Mouse (Mus musculus) heart, postnatal 14 days (tissue): Measurements from ENCODE around the gene Tecpr2. TPM values are rescaled to one million over a fixed set of nuclear protein-coding genes. Genes with fewer than 3 reads are reported as not detected.
"Not testable (repeated sequence)": the region's sequence is repeated elsewhere in the genome, so short reads cannot be mapped to it uniquely, and the experiment has no call there.

Experiments used
- DNase-seq, 2 experiments: peaks; one replicate each; pipeline ENCODE4 v3.0.0; 2021 to 2022
- intact Hi-C: fragments of 180-260 bp; cut with DNase I; formaldehyde crosslinking; loops from one replicate; pipeline ENCODE4 v1.15.1; 2025
- long read RNA-seq, 2 experiments: library from polyadenylated mRNA; stranded (forward); transcript quantifications; one replicate each; pipeline ENCODE4 v2.0.0; 2021
- total RNA-seq, 2 experiments: library from RNA; stranded (reverse); gene quantifications; 2 replicates each; pipeline ENCODE4 v1.2.3; 2021

Tecpr2 gene
- 1 to 10 TPM; 5.7 to 6.0 TPM for total RNA-seq
- long read RNA-seq, experiment 1, partial matches to known transcripts: 0 of 1 reads
- long read RNA-seq, experiment 1, other reads (novel, unspliced or antisense): 1 of 1 reads
- long read RNA-seq, experiment 2, partial matches to known transcripts: 1 of 4 reads
- long read RNA-seq, experiment 2, other reads (novel, unspliced or antisense): 3 of 4 reads

DNA sequence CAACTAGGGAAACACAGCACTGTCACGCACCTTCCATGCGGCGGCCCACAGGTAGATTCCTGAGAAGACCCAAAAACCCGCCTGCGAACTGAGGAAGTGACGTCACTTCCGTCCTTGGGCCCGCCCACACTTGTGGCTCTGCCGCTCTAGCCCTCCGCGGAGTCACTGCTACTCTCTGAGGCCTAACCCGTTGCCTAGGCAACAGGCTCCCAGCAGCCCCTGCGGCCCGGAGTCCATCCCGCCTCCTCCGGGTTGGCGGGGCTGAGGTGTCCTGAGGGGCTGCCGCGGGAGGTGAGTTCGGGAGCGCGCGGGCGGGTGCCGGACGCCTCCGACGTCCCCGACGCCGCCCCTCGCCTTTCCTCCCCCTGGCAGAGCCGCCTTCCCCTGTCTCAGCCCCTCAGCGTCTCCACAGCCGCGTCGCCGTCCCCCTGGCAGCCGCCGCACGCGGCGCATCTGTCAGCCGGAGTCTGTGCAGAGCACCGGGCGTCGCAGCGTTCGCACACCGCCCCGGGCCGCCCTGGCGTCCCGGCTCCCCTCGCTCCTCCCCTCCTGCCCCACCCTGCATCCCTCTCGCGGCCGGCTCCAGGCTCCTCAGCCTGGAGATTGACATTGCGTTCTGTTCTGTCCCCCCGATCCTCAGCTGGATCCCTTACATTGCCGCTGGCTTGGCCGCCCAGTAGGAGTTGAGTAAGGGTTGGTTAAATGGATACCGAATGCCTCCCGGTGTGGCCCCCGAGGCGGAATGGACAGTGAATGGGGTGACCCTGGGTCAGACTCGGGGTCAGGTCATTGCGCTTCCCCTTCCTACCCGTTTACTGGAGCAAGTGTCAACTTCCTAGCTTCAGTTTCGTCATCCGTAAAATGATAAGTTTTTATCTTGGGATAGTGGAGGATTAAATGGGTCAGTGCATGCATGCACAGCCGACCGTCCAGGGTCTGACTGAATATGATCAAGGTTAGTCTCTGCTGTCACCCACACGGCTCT lies at the start of gene Tecpr2, which contains the start of gene Cinp:
Tecpr2 (plus strand) TSS at position 229 of the 985 bp plus-strand sequence.
Cinp (minus strand) TSS at position 110 of the 985 bp plus-strand sequence.
- DNase-seq: peak; percentile 94 to 95
- intact Hi-C loops: no loop called here

DNA sequence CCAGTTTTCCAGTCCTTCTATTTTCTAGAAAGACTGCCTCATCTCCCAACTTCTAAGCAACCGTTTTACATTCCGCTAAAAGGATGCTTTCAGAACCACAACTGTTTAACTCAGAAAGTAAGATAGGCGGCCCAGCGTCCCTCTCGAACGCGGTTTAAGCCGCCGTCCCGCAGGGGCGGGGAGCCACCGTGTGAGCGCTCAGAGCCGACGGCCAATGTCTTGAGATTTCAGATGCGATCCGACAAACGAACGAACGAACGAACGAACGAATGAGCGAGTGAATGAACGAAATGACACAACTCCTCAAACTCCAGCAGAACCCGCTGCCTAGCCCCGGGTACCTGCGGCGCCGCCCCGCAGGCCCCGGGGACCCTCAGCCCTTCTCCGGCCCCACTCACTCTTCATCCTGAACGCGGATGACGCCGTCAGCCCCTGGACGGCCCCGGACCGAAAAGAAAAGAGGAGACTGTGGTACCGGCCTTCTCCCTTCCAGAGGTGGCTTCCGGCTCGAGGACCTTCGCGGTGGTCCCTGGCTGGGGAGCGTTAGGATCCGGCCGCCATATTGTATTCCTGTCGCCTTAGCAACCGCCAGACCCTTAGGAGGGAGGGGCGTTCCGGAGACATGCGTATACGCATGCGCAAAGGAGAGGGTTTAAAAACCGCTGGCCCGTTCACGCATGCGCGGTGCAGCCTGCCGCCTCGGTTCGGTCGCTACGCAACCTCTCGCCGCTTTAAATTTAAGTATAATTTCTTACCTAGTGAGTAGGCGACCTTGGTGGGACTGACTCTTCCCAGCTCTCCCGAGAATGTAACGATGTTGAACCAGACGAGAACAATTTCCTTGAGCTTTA lies 48.5 kb upstream of the Tecpr2 start, which contains the start of gene Mok:
Mok (minus strand) TSS at position 592 of the 851 bp plus-strand sequence.
- intact Hi-C loops: loop anchor here (5.0 kb wide), 4 partner anchors 103 to 423 kb away; partner anchors contain the start of genes Ppp2r5c and Wdr20
- peak; percentile 97 to 98 for DNase-seq

DNA sequence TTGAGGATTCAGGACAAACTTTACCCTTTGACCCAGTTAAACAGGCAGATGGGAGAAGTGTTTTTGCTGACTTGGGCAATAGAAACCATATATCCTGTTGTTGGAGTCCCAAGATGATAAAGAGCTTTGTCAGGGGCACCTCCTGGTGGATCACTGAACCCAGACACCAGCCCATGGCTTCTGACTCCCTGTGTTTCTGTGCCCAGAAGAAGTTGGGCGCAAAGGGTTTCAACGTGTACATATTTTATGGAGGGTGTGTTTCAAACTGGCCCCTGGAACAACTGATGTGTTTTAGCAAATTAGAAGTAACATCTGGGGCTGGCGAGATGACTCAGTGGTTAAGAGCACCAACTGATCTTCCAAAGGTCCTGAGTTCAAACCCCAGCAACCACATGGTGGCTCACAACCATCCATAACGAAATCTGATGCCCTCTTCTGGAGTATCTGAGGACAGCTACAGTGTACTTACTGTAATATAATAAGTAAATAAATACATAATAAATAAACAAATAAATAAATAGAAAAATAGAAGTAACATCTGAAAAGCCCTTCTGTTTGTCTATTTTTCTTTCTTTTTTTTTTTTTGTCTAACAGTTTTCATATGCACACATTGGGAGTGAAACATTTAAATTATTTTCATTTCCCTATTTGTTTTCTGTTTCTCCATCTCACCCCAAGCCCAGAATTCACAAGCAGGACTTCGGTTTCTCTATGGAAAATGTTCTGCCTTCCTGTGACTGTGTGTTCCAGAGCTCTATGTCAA lies 47.2 kb upstream of the Tecpr2 start:
- no peak for DNase-seq
- intact Hi-C loops: loop anchor here (2.0 to 5.0 kb wide), 5 partner anchors 105 to 425 kb away; partner anchors contain the start of genes Ppp2r5c and Wdr20

DNA sequence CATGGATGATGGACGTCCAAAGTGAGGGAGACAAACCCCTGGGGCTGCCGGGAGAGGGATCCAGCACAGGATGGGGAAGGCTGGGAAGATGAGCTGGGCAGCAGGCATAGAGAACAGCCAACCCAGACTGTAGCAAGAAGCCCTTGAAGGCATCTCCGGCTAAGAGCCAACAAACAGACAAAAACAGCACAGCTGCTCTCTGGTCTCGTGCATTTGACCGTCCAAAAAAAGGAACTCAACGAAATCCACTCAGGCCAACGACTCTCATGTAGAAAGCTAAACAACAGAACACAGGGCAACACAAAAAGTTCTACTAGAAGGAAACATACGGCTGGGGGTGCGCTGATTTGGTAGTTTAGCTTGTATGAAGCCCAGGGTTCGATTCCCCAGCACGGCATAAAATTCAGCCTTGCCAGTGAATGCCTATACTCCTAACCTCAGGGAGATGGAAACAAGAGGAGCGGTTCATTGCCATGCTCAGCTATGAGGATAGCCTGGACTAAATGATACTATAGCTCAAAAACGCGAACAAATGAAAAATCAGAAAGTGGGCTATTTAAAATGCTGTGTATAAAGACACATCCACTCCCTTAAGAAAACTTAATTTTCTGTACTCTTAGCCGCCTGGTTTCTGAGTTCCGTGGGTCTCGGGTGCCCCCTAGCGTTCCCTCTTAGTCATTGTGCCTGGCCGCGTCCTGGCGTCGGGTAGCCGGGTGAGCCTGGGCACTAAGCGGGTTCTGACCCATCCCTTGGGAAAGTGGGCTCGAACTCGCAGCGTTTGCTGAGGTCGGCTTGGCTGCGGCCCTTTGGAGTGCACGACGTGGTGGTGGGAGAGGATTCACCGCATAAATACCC lies 45.6 kb upstream of the Tecpr2 start:
- DNase-seq: peak; percentile 88 to 90
- intact Hi-C loops: loop anchor here (2.0 to 5.0 kb wide), 5 partner anchors 106 to 426 kb away; partner anchors contain the start of genes Ppp2r5c and Wdr20

DNA sequence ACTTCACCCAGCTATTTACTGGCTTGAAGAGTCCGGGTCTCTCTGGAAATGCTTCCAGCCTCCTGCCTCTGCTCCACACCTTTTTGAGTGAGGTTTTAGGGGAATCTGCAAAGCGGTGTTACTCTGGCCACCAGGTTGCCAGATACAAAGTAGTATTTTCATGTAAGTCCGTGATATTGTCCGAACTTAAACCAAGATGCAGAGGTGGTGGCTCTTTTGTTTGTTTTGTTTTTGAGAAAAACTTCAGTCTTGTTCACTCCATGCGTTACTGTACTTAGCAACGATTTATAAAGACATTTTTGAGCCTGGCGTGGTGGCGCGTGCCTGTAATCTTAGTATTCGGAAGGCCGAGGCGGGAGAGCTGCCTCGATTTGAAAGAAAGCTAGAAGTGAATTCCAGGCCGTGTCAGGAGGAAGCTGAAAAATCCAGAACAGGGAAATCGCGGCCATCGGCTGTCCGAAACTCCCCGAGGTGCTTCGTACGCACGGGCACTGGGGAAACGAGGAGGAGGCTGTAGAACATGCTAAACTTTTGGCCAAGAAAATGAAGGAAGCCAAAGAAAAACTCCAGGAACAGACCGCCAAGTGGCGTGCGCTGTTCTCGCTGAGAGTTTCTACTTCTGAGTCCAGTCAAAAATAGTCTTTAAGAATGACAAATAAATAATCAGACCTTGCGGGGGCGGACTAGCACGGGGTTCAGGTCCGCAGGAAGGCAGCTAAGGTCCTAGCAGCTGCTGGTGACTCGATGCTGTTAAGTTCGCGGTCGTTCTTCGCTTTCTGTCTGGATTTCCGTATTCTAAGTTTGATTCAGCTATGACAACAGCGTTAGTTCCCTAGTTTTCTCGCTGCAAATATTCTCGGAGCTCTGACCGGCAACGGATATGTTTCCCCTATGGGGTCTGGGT lies 44.6 kb upstream of the Tecpr2 start:
- DNase-seq: peak; percentile 31 to 40
- intact Hi-C loops: loop anchor here (5.0 kb wide), 4 partner anchors 107 to 427 kb away; partner anchors contain the start of genes Ppp2r5c and Wdr20

DNA sequence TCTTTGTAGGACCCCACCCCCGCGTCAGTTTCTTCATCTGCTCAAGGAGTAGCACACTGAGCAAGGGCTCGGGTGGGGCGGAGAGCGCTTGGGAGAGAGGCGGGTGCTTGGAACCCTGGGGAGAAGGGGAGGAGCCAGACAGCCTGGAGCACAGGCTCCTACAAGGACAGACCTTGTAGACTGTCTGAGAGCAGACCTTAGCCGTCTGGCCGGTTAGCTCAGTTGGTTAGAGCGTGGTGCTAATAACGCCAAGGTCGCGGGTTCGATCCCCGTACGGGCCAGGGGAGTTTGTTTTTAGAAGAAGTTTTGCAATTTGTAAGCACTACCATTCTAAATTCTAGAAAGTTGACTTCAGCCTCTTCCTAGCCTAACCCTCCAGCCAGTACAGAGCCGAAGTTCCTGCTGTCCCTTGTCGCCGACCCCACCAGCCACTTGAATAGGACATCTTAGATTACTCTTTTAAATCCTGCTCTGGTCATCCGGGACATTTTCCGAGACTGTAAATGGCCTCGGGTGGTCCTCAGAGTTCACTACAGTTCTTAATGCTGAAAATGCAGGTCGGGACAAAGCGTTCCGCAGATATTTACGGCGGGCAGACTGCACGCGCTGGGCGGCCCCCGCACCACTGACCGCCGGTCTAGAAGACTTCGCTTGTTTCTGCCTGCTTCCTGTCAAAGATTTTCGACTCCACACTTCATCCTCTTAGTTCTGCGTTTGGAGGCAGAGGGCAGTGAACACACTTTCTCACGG lies 43.8 kb upstream of the Tecpr2 start:
- peak; percentile 92 to 93 for DNase-seq
- intact Hi-C loops: no loop called here

DNA sequence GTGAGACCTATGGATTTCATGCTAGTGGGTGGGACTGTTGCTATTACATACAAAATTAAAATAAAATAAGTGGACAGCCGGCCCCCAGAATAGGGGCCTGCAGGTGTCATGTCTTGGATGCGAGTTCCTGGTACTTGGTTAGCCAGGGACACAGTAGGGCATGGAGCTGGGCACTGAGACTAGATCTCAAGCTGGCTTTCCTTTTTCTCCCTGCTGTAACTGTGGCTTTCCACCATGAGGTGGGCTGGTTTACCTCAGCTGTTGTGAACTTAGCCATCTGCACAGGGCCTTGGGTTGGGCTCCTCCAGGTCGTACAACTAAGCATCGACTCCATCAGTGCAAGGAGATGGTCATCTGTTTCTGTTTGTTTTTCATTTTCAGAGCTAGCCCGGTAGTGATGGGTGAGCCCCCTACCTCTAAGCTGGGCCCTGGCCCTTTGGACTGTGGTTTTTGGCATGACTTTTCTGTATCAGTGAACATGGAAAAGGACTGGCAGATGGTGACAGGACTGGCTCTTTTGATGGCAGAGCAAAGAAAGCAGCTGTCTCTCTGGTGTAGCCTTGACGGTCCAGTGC lies 42.8 kb upstream of the Tecpr2 start:
- intact Hi-C loops: no loop called here

DNA sequence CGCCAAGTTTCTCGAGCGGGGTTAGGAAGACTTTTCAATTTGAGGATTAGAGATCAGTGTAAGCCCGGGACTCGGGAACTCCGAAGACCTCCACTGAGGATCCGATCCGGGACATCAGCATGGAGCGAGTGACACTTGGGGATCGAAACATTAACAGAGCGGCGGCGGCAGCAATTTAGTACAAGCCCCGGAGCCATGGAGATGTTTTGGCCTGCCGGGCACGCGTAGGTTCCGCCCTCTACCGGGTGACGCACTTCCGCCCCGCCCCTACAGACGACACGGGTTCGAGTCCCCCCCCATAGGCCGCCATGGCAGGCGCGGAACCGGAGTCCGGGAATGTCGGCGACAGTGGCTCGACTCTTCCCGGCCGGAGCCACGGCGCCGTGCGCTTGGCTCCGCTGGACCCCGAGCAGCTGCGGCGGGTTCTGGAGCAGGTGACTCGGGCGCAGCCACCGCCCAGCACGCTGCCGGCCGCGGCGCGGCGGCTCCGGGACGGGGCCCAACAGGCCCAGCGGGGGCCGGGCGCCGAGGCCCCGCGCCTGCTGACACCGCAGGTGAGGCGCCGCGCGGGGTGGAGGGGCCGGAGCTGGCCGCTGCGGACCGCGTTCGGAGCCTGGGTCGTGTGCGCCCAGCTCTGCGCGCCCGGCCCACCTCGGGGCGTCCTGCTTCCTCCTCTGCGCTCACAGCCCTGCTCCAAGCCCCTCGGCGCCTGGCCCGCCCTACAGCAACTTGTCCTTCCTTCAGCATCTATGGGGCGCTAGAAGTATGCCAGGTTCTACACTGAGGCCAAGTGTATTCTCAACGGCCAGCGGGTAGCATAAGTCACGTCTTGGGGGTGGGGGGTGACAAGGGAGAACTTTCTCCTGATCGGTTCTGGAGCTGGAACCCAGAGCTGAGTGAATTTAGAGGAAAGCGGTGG lies 38.8 kb upstream of the Tecpr2 start, which contains the start of gene Zfp839:
Zfp839 (plus strand) TSS at position 244 of the 919 bp plus-strand sequence.
- intact Hi-C loops: no loop called here
- DNase-seq: peak; percentile 89 to 92

More for the DNA sequence above, 42.8 kb upstream of the Tecpr2 start:
- DNase-seq: no peak

DNA sequence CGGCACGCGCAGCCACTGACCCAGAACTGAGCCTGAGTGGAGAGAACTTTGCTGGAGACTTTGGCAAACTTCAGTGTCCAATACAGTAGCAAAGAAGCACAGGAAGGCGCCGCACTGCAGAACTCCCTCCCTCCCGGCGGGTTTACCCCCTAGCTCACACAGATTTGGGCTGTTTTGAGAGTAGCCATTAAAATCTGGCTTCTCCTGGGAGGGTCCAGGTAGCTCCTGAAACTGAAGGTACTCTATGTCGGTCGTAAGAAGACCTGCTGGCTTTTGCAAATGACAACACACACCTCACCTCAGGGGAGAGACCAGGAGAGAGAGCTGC lies 38.2 kb upstream of the Tecpr2 start:
- intact Hi-C loops: no loop called here
- no peak for DNase-seq

DNA sequence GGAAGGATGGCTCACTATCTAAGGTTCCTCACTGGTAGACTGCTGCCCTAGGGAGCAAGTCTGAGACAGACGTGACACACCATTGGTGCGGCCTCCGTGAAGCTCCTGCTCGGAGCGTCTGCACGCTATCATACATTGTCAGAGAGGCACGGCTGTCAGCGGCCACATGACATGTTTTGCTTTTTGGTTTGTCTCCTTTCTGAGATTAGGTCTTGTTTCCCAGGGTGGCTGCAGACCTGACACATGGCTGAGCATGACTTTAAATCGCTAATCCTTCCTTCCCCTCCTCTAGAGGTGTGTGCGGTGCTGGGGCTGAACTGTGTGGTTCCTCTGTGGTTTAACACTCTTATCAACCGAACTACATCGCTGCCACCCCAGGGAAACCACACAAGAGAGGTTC lies 37.6 kb upstream of the Tecpr2 start:
- DNase-seq: no peak

DNA sequence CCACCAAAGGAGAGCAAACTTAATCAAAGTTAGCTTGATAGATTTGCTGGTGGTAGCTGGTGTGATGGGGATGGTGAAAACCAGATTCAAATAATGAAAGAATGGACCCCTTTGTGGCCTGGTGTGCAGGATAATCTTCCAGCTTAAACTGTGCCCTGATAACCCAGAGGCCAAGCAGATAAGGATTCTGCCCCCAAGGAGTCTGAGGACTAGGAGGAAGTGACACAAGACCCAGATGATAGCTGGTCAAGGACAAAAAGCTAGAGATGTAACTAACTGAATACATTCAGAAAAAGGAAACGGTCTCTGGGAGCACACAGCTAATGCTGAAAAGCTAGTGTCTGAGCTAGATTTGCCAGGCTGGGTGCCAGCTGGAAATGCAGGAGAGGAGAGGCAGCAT lies 37.1 kb upstream of the Tecpr2 start:
- intact Hi-C loops: no loop called here
- DNase-seq: no peak

More for the DNA sequence above, 37.6 kb upstream of the Tecpr2 start:
- intact Hi-C loops: no loop called here

DNA sequence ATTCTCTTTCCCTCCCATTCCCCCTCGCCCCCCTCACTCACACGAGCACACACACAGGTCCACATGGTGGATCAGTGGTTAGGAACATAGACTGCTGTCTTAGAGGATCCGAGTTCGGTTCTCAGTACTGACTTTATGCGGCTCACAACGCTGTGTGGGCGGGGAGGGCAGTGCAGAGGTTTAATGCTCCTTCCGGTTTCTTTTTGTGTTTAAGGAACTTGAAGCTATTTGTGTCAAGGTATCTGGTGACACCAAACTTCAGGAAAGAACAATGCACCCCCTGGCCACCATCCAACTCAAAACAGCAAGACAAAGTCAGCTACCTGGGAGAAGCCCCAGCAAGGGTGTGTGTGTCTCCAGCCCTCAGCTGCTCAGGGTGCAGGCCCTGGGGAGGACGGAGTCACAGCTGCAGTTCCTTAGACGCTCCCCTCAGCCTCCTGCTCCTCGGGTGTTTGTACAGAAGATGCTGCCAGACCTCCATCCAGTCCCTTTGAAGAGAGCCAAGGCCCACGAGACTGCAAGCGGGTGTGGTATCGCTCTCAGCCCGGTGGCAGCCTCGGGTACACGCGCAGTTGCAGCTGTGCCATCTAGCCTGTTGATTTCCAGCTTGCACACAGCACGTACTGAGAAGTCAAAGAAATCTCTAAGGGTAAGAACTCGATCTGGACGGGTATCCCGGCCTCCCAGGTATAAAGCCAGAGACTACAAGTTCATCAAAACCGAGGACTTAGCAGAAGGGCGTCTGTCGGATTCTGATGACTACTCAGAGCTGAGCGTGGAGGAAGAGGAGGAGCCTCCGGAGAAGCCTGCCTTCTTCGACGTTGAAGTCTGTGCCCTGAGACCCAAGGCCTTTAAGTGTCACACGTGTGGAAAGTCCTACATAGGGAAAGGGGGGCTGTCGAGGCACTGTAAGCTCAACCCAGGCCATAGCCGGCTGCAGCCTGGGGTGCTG lies 34.0 kb upstream of the Tecpr2 start:
- intact Hi-C loops: no loop called here

DNA sequence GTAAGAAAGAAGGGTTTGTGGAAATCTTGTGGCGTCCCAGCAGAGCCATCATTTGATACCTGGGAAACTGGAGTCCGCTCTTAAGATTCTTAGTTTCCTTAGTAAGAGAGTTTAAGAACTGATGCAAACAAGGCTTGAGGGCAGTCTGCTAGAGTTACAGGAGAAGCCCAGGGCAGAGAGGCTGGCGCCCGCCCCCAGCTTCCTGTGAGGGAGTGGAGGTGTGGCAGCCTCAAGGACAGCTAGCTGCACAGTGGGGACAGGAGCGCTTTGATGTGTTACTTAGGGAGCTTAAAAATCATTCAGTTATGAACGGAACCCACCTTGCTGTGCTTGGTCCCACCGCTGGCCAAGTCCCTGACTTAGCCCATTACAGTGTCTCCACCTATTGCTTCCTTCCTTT lies 31.9 kb upstream of the Tecpr2 start:
- intact Hi-C loops: no loop called here
- no peak for DNase-seq

More for the DNA sequence above, 34.0 kb upstream of the Tecpr2 start:
- DNase-seq: no peak

DNA sequence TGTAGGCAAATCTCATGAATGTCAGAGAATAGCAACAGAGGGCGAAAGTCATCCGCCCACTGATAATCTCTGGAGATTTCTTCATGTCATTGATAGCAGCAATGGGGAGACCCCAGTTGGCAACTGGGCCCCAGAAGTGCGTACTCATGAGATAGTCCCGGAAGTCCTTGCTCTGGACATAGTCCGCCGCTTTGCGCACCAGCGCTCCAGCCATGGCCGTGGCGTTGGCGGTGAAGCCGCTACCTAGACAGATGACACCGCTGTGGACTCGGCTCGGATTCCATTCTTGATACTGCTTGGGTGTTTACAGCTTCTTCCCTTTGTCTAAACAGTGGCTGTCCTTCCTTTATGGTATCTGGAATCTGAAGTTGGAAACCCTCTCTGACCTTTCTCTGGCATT lies 30.4 kb upstream of the Tecpr2 start:
- DNase-seq, intact Hi-C loops: not testable (repeated sequence)
